Mouse (Mus musculus): Measurements from ENCODE around the gene Rnaseh2a. TPM values are rescaled to one million over a fixed set of nuclear protein-coding genes. Genes with fewer than 3 reads are reported as not detected.

Gene Rnaseh2a
- total RNA-seq, 4 experiments from 2014 or later = 89.0 to 142 (median 110) TPM

Small RNAs within 50 kb of the gene (microRNA-seq; reads per million reads assigned to microRNA genes)
- 0 to 0.34 reads per million in 2 experiments for gene Gm24197

Other genes starting within 250 kb of the Rnaseh2a start
- gene G430095P16Rik, start 246.8 kb downstream of the Rnaseh2a start, total RNA-seq (2022) = under 1 TPM in 2 of 4 experiments, not detected in 2; 0.52 to 0.73 TPM
- 100 to 1,000 TPM in 3 of 4 experiments, 10 to 100 TPM in 1; 99.6 to 150 (median 117) TPM for gene Nfix, start 169.4 kb downstream of the Rnaseh2a start, total RNA-seq (2022)
- gene Dand5, start 146.9 kb downstream of the Rnaseh2a start, total RNA-seq (2022) = 10 to 100 TPM; 11.2 to 14.9 (median 12.5) TPM
- 10 to 100 TPM; 63.6 to 68.4 (median 66.2) TPM for gene Gadd45gip1, start 138.2 kb downstream of the Rnaseh2a start, total RNA-seq (2022)
- gene Rad23a, start 129.1 kb downstream of the Rnaseh2a start, total RNA-seq (2022) = 100 to 1,000 TPM; 107 to 125 (median 111) TPM
- gene Calr, start 122.8 kb downstream of the Rnaseh2a start, total RNA-seq (2022) = 100 to 1,000 TPM; 629 to 719 (median 673) TPM
- gene Farsa, start 112.8 kb downstream of the Rnaseh2a start, total RNA-seq (2022) = 10 to 100 TPM; 59.9 to 76.8 (median 68.0) TPM
- gene Syce2, start 97.7 kb downstream of the Rnaseh2a start, total RNA-seq (2022) = 1 to 10 TPM; 6.1 to 9.1 (median 7.1) TPM
- gene Gcdh, start 75.8 kb downstream of the Rnaseh2a start, total RNA-seq (2022) = 10 to 100 TPM; 51.9 to 66.4 (median 60.4) TPM
- under 1 TPM in 2 of 4 experiments, not detected in 2; 0.22 to 0.24 TPM for gene Klf1, start 67.8 kb downstream of the Rnaseh2a start, total RNA-seq (2022)
- gene Dnase2a, start 61.2 kb downstream of the Rnaseh2a start, total RNA-seq (2022) = 10 to 100 TPM; 12.5 to 28.7 (median 22.2) TPM
- 1 to 10 TPM; 2.1 to 9.2 (median 5.9) TPM for gene Mast1, start 32.4 kb downstream of the Rnaseh2a start, total RNA-seq (2022)
- under 1 TPM in 2 of 4 experiments, not detected in 2; 0.28 to 0.40 TPM for gene Rtbdn, start 22.8 kb downstream of the Rnaseh2a start, total RNA-seq (2022)
- gene Gm49661, start 334 bp downstream of the Rnaseh2a start, total RNA-seq (2022) = 1 to 10 TPM in 2 of 4 experiments, not detected in 2; 1.7 to 2.3 TPM
- 100 to 1,000 TPM; 651 to 758 (median 708) TPM for gene Prdx2, start 180 bp downstream of the Rnaseh2a start, total RNA-seq (2022)
- gene Junb, start 9.0 kb upstream of the Rnaseh2a start, total RNA-seq (2022) = 100 to 1,000 TPM in 1 of 4 experiments, 10 to 100 TPM in 3; 39.9 to 211 (median 52.4) TPM
- 10 to 100 TPM in 2 of 4 experiments, 1 to 10 TPM in 2; 6.2 to 12.7 (median 10.5) TPM for gene Hook2, start 20.8 kb upstream of the Rnaseh2a start, total RNA-seq (2022)
- not detected for gene Best2, start 44.8 kb upstream of the Rnaseh2a start, total RNA-seq (2022)
- 100 to 1,000 TPM in 2 of 4 experiments, 10 to 100 TPM in 2; 96.4 to 107 (median 101) TPM for gene Asna1, start 55.5 kb upstream of the Rnaseh2a start, total RNA-seq (2022)
- 100 to 1,000 TPM; 134 to 159 (median 155) TPM for gene Trir, start 57.1 kb upstream of the Rnaseh2a start, total RNA-seq (2022)
- 10 to 100 TPM; 67.7 to 85.8 (median 73.5) TPM for gene Tnpo2, start 67.1 kb upstream of the Rnaseh2a start, total RNA-seq (2022)
- 10 to 100 TPM; 15.0 to 29.6 (median 21.6) TPM for gene Fbxw9, start 90.3 kb upstream of the Rnaseh2a start, total RNA-seq (2022)
- 1 to 10 TPM in 1 of 4 experiments, not detected in 3; 1.3 TPM for gene Gm5741, start 98.2 kb upstream of the Rnaseh2a start, total RNA-seq (2022)
- 10 to 100 TPM; 31.4 to 41.2 (median 33.2) TPM for gene Dhps, start 102.0 kb upstream of the Rnaseh2a start, total RNA-seq (2022)
- 10 to 100 TPM; 76.0 to 87.7 (median 81.1) TPM for gene Wdr83os, start 111.0 kb upstream of the Rnaseh2a start, total RNA-seq (2022)
- 10 to 100 TPM; 22.6 to 30.1 (median 29.2) TPM for gene Wdr83, start 111.5 kb upstream of the Rnaseh2a start, total RNA-seq (2022)
- gene Man2b1, start 113.5 kb upstream of the Rnaseh2a start, total RNA-seq (2022) = 10 to 100 TPM; 53.4 to 60.8 (median 54.3) TPM
- gene Zfp791, start 153.3 kb upstream of the Rnaseh2a start, total RNA-seq (2022) = 1 to 10 TPM; 1.7 to 2.4 (median 1.9) TPM
- gene Cks1brt, start 182.2 kb upstream of the Rnaseh2a start, total RNA-seq (2022) = not detected